Mouse (Mus musculus): ENCODE results near the gene Pgs1. TPM values are rescaled to one million over a fixed set of nuclear protein-coding genes. Genes with fewer than 3 reads are reported as not detected.

Gene Pgs1
- total RNA-seq, 2 experiments from 2014 or later = 21.2 to 23.7 TPM

DNA sequence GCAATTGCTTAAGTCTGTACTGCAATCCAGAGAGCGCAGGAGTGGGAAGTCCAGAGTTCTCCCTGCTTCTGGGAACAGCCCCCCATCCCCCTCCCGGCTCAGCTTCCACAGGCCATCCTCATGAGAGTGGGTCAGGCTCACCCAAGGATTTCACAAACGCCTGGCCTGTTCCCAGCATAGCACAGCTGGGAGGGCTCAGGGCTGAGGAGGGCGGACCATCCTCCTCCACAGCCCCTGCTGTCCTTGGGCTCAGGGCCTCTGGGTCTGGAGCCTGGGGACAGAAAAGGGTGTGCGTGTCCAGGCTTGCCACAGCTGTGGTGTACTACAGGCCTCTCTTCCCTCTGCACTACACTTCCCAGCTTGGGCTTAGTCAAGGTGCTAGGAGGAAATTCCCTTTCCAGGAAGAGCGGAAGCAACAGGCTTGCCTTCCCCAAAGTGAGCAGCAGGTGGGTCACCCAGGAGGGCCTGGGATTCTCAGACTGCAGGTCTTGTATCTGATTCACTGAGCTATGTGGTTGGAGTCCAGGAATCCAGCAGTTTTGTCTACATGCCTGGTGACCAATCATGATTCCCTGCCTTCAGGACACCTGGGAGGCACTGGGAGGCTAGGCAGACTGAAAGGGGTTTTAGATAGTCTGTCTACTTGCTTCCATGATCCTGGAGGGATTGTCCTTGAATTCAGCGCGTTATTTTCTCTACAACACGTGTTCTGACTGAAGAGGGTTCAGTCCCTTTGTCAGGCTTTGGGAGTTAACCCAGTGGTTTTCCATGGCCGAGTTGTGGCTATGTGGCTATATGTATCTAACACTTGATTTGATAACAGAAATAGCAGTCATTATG, 23.6 kb upstream of the Pgs1 start:
- intact Hi-C loops (cut with DNase I) = loop anchor here (2.0 kb wide), 1 partner anchor 24 kb away; no protein-coding TSS in a partner anchor
- peak; percentile 92 to 93 for DNase-seq

DNA sequence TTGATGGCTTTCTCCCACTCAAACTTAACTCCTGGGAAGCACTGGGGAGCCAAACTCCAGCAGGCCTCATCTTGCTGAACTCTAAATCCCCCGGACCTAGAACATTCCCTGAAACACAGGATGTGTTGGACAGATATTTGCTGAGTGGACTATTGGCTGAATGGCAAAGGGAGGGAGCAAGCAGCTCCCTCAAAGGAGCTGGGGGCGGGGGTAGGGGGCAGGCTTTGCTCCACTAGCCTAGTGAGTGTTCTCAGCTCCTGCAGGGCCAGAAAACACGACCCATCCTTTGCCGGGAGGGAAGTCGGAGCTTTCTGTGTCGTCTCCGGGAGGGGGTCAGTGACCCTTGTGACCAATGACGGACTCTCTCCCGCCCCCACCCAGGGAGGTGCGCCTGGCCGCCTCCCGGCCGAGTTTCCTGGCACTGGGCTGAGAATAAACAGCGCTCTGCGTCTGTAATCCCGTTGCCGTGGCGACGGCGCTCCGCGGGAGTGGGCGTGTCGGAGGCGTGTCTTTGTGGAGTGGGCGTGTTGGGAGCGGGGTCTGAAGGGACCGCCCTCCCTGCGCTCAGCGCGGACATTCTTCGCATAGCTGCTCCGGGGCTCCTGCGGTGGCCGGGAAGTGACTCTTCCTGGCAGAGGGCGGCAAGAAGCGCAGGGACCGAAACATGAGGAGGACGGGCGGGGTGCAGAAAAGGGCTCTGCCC, 22.9 kb upstream of the Pgs1 start:
- intact Hi-C loops (cut with DNase I) = loop anchor here (2.0 kb wide), 1 partner anchor 24 kb away; no protein-coding TSS in a partner anchor
- peak; percentile 100 for DNase-seq

DNA sequence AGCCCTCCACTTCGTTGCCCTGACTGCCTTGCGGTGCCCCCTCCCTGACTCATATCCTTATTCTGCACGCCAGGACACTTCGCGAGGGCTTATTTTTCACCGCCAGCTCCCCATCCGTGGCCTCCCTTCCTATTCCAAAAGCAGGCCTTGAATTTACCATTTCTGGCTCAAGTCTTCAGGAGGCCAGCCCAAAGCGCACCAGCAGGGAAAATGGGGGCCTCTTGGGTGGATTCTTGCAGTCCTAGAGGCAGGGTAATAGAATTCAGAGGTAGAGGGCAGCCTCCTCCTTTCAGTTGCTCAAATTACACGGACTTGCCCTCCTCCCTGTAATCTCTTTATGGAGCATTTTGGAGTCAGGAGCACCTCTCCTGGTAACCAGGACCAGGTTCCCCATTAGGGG, 22.2 kb upstream of the Pgs1 start:
- intact Hi-C loops (cut with DNase I) = loop anchor here (2.0 kb wide), 1 partner anchor 25 kb away; no protein-coding TSS in a partner anchor
- DNase-seq = no peak

DNA sequence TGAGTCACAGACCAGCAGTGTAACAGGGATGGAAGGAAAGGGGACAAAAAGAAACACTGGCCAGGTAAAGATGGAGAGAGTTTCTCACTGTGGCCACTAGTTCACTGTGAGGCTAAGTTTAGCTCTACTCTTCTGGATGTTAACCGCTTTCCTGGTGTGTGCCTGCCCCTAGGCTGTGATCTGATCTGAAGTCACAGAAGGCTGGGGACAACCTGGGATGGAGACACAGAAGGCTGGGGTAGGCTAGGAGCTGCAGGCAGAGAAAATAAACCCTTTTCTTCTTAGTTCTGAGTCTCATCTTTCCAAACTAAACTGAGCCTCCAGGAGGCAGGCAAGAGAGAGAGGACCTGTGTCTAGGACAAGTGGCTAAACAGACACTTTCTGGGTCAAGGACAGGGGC, 21.8 kb upstream of the Pgs1 start:
- no peak for DNase-seq
- intact Hi-C loops (cut with DNase I) = no loop called here

DNA sequence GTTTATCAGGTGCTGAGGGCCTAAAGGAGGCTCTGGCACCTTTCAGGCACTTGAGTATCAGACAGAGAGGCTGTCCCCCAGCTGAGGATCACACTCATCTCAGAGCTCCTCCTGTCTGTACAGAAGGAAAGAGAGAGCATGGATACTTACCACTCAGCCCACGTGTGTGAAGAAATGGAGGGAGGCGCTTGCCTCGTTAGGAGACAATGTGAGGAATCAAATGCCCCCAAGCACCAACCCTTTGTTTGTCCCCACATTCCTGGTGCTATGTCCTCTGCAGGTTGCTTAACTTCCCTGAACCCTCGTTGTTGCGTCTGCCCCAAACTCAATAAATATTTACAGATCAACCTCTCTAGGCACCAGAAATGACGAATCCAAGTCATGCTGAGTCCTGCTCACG, 21.0 kb upstream of the Pgs1 start:
- intact Hi-C loops (cut with DNase I) = no loop called here
- DNase-seq = no peak

DNA sequence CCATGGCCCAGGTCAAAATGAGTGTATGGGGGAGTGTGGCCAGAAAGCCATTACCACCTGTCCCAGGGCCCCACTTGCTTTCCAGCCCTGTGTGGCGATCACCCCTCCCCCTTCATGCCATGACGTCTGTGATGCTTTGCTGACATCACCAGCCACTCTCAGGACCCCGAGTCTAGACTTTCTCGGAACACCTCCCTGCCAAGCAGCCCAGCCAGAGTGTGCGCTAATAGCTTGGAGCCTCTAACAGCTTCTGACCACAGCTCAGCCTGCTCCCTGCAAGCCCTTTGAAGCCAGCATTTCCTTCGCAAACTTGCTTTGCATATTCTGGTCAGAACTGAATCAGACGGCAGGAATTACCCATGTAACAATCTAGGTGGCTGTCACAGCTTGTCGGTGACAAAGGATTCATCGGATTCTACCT, 20.5 kb upstream of the Pgs1 start:
- DNase-seq = no peak

DNA sequence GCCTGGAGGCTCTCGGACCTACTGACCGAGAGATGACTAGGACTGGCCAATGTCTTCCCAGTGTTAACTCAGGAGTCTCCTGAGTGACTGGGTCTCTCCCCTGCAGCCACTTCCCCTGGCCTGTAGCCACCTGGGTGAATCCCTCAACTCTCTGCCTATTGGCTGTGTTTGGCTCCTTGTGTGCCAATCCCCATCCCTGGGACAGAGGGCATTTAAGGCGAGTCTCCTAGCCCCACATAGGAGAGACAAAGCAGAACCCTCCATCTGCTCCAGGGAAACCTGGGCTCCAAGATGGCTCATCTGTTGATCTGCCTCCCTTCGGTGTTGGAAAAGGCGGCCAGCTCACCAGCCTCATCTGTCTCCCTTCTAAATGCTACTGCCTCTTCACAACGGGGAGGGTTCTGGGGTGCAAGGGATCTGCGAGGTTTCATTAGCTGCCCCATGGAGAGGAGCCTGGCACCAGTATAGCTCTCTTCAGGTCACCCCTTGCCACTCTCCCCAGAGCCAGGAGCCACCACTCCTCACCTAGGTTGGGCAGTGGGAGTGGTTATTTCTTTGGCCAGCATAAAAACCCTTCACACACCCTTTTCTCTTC, 19.5 kb upstream of the Pgs1 start:
- intact Hi-C loops (cut with DNase I) = no loop called here
- no peak for DNase-seq

More for the DNA sequence above, 20.5 kb upstream of the Pgs1 start:
- intact Hi-C loops (cut with DNase I) = no loop called here

DNA sequence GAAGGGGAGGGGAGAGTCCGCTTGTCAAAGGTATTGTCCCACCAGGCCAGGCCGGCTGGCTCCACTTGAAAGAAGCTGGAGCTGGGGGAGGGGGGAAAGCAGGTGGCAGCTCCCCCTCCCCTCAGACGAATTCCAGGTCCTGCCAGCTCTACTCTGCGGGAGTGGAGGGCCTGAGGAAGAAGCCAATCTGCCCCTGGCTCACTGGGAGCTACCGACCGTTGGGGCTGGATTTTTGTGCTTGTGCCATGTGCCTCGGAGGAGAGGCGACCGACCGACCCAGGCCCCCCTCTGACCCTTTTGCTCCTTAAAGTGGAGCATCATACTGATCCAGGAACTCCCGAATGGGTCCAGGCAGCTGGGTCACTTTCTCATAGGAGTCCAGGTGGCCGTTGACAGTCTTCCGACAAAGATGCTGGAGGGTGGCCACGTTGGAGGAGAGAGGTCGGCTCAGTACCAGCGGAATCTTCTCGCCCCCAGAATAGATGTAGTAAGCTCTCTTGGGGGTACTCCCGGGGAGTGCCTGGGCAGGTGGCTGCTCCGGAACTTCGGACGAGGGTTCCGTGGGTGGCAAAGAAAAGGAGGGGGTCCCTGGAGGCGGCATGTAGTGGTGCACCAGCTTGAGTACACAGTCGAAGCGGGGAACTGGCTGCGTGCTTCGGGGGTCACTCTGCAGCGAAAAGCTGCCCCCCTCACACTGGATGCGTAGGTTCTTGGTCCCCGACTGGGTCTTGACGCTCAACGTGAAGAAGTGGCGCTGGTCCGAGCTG, 18.7 kb upstream of the Pgs1 start:
- intact Hi-C loops (cut with DNase I) = no loop called here
- DNase-seq = no peak

DNA sequence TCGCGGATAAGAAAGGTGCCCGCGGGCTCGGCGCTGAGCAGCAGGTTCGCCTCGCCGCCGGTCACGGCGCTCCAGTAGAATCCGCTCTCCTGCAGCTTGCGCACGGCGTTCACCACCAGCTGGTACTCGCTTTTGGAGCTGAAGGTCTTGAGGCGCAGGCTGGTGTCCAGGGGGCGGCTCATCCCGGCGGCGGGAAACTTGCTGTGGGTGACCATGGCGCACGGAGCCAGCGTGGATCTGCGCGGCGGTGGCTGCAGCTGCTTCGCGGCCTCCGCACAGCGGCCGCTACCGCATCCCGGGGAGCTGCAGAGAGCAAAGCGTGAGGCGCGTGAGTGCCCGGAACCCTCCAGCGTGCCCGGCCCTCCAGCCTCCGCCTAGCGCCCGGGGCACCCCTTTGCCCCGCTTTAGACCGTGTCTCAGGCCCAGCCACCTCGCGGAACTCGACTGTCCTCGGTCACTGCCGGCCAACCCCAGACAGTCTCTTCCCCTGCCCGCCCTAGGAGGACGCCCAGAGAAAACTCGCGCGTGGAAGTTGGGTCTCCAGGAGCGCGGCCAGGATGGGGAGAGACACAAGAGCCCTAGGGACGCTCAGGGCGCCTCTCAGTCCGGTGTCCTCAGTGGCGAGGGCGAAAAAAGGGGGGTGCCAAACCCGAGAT, 17.9 kb upstream of the Pgs1 start:
- DNase-seq = peak in 1 of 2 experiments; percentile 49
- intact Hi-C loops (cut with DNase I) = no loop called here

DNA sequence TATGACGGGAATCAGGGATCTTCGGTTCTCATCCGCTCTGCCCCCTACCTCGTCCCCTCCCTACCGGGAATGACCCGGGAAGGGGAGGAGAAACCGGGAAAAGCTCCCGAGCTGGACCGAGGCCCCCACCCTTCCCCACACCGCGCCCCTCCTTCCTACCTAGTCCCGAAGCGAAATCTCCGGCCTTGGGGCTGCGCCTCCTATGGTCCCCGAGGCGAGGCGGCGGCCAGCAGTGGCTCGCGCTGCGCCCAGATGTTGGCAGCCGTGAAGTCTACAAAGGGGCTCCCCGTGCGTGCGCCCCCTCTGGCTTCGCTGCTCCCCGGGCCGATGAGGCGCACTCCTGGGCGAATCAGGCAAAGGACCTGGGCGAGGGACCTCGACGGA, 17.4 kb upstream of the Pgs1 start:
- DNase-seq = no peak
- intact Hi-C loops (cut with DNase I) = loop anchor here (1.0 kb wide), 1 partner anchor 56 kb away; no protein-coding TSS in a partner anchor

DNA sequence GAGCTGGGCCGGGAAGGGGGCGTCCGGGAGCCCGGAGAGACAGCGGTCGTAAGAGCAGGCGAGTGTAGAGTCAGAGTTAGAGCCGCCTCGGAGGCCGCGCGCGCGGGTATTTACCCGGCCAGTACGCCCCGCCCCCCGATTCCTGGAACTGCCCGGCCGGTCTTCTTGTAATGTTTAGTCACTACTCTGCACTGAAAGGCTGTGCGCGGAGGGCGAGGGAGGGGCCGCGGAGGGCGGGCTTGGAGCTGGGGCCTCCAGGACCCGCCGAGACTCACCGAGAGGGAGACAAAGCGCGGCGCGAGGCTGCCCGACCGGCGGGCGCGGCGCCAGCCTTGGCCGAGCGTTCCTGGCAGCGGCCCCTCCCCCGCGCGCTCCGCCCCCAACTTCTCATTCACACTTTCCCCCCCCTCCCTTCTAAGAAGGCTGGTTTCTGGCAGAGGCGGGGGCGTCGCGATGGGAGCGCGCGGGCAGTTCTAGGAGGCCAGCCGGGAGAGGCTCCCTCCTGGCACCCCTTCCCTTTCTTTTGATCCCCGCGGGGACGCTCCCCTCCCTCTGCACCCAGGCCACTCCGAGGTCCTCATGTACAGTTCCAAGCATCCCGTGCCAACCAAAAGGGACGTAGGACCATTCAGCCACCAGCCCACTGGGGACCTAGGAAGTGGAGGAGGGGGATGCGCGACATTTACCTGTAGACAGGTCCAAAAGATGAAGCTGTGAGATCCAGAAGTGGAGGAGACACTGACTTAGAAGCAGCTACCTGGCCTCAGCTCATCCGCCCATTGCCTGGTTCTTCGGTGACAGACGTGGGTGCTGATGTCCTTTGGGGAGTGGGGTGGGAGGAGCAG, 16.8 kb upstream of the Pgs1 start:
- peak; percentile 97 for DNase-seq
- intact Hi-C loops (cut with DNase I) = loop anchor here (1.0 kb wide), 1 partner anchor 57 kb away; no protein-coding TSS in a partner anchor

DNA sequence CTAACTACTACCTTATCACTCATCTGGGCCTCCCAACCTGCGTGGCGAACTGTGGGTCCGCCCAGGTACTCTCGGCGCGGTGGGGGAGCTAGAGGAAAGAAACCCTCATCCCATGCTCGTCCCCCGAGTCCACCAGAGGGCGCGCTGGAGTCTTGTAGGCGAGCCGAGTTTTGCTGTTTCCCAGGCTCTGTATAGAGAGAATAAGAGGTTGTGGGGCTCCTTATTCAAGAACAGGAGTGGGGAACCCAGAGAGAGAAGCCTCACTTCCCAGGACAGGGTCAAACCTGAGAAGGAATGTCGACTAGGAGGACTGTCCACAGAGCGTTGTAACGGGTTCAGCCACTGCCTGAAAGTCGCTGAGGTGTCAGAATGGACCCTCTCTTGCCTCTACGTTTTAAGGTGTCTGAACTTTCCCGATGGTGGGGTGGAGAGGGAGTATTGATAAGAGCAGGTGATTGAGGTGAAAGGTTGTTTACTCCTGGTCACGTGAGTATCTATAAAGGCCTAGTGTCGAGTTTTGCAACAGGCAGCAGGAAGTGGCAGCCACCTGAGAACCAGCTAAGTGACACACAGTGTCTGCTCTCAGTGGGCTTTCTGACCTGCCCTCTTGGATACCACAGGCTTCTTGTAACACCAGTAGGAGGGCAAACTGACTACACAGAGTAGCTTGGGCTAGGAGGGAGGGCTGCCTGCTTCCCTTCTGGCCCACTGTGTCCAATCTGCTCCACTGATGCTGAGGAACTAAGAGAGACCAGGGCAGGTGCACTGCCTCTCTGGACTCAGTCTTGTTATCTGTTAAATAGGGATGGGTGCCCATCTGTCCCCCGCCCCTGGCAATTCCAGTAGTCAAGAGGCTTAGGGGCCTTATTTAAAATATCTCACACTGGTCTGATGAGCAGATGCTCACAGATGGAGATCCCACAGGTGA, 15.9 kb upstream of the Pgs1 start, which contains the start of gene Socs3:
Gene Socs3 (minus strand): TSS at position 103 of the 928 bp plus-strand sequence.
- DNase-seq = peak; percentile 94 to 97
- intact Hi-C loops (cut with DNase I) = loop anchor here (1.0 to 5.0 kb wide), 4 partner anchors 51 to 132 kb away; no protein-coding TSS in a partner anchor

DNA sequence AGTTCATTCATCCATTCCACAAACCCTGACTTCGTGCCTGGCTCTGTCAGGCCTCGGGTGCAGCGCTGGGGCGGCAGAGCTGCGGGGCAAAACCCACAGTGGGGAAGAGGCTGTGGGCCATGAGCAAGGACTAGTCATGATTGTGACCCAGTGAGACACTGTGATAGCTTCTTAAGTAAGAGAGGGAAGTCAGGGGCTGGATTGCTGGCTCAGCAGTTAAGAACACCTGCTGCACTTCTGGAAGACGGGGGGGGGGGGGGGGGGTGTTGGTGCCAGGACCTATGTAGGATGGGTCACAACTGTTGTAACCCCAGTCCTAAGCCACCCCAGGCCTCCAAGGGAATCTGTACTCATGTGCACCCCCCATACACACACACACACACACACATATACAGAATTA, 15.0 kb upstream of the Pgs1 start:
- intact Hi-C loops (cut with DNase I) = loop anchor here (2.0 to 5.0 kb wide), 2 partner anchors 100 to 131 kb away; no protein-coding TSS in a partner anchor
- DNase-seq = no peak

DNA sequence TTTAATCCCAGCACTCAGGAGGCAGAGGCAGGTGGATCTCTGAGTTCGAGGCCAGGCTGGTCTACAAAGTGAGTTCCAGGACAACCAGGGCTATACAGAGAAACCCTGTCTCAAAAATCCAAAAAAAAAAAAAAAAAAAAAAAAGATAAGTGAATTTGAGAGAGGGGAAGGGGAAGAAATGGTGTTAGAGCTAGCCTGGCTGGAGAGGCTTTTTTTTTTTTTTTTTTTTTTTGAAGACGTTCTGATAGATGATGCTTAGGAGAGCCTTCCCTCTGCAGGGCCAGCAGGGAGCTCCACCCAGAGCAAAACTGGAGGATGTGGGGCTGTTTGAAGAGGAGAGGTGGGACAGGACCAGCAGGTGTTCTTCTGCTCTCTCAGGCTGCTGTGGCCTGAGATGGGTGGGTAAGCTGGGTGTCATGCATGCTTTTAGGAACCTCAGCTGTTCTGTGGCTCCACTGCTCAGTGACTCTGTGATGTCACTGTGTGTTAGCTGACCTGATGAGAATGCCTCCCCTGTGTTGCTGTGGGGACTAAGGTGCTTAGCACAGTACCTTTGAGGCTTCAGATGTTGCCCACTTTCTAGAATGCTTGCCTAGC, 14.3 kb upstream of the Pgs1 start:
- DNase-seq = no peak
- intact Hi-C loops (cut with DNase I) = loop anchor here (2.0 to 5.0 kb wide), 2 partner anchors 101 to 131 kb away; no protein-coding TSS in a partner anchor

DNA sequence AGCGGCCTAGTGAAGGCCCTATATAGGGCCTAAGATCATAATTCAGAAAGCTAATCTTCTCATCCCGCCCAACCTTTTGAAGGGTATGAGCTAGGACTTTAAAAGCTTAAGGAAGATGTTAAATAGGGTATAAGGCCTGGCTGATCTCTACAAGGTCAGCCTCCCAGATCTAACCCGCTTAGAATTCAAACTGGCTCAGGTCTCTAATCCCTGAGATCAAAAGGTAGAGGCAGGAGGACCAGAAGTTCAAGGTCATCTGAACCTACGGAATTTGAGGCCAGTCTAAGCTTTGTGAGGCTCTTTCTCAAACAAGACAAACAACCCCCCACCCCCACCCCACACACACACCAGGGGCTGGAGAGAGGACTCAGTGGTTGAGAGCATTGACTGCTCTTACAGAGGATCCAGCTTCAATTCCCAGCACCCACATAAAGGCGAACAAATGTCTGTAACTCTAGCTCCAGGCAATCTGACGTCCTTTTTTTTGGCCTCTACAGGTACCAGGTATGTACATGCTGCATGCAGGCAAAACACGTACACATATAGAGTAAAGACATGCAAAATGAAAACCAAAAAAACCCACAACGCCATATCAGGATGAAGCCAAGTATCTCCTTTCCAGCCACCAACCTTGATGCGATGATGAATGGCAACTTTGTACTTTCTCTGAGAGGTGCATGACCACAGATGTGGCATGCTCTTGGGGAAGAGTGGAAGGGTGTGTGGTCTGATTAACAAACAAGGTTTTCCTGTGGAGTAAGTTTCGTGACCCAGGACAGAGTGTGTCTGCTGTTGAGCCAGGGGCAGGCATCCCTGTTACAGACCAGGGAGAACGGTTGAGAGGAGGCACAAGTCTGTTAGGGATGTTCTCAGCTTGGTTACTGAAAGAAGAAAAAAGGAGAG, 13.2 kb upstream of the Pgs1 start:
- intact Hi-C loops (cut with DNase I) = loop anchor here (5.0 kb wide), 1 partner anchor 129 kb away; no protein-coding TSS in a partner anchor
- no peak for DNase-seq

DNA sequence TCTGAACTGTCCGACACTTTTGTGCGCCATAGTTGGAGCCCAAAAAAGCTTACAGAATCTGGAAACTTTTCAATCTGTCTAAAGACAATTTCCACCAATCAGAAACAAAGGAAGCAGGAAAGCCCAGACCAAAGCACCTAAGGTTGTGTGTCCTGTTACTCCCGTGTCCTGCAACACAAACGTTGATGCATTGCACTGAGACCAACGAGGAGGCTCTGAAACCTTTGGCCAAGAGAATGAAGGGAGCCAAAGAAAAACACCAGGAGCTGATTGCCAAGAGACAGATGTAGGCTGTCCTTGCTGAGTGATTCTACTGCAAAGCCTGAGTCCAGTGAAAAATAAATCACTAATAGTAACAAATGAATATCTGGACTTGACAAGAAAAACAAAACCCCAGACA, 12.5 kb upstream of the Pgs1 start:
- no peak for DNase-seq
- intact Hi-C loops (cut with DNase I) = loop anchor here (5.0 kb wide), 1 partner anchor 129 kb away; no protein-coding TSS in a partner anchor
